Mouse (Mus musculus) embryonic facial prominence, embryonic 15.5 days (tissue): Measurements from ENCODE around the gene Ssu72. TPM values are rescaled to one million over a fixed set of nuclear protein-coding genes. Genes with fewer than 3 reads are reported as not detected.
A peak's percentile ranks its signal among the peaks of the same experiment; 100 is the strongest.

ENCODE experiments used
- ATAC-seq: fragments of 200-750 bp; cut with Nextera tagmentation; 2 replicates; pipeline ENCODE4 v1.8.0; 2017; ENCODE audit warnings: low read depth, moderate TSS enrichment; ENCODE audit not compliant: insufficient number of reproducible peaks, low FRiP score, low TSS enrichment
- H3K27ac ChIP-seq: fragments of 300-500 bp; sonication (generic); replicated peaks from 2 replicates; pipeline ENCODE4 v1.5.1; 2015; ENCODE audit warnings: mild to moderate bottlenecking, inconsistent platforms
- H3K27me3 ChIP-seq: fragments of 300-500 bp; sonication (generic); 2 replicates; pipeline ENCODE4 v1.6.1; 2015; ENCODE audit warnings: inconsistent platforms
- H3K36me3 ChIP-seq: fragments of 300-500 bp; sonication (generic); 2 replicates; pipeline ENCODE4 v1.6.1; 2015; ENCODE audit warnings: mild to moderate bottlenecking, inconsistent platforms
- H3K4me1 ChIP-seq: fragments of 300-500 bp; sonication (generic); 2 replicates; pipeline ENCODE4 v1.6.1; 2015; ENCODE audit warnings: inconsistent platforms
- H3K4me2 ChIP-seq: fragments of 300-500 bp; sonication (generic); replicated peaks from 2 replicates; pipeline ENCODE4 v1.6.1; 2015; ENCODE audit warnings: mild to moderate bottlenecking, inconsistent platforms
- H3K4me3 ChIP-seq: fragments of 300-500 bp; sonication (generic); replicated peaks from 2 replicates; pipeline ENCODE4 v1.5.1; 2015; ENCODE audit warnings: mild to moderate bottlenecking, inconsistent platforms
- H3K9ac ChIP-seq: fragments of 300-500 bp; sonication (generic); 2 replicates; pipeline ENCODE4 v1.6.1; 2015; ENCODE audit warnings: inconsistent platforms
- H3K9me3 ChIP-seq: fragments of 300-500 bp; sonication (generic); replicated peaks from 2 replicates; pipeline ENCODE4 v1.6.1; 2016; ENCODE audit warnings: inconsistent platforms
- WGBS: fragments of 180-500 bp; shearing (Covaris S2); methylation state at CpG from one replicate; pipeline ENCODE4 v1.1.7; 2015; 5-methylcytosine and 5-hydroxymethylcytosine counted together
- polyA plus RNA-seq: library from polyadenylated mRNA; unstranded; fragments of >200 nt; fragmentation: Nextera tagmentation; extraction: Ambion mirVana; gene quantifications from 2 replicates; pipeline ENCODE4 v1.2.1, GENCODE M21; 2015

The Ssu72 gene
- polyA plus RNA-seq, 1 experiment from 2014 or later, result 140 TPM

DNA sequence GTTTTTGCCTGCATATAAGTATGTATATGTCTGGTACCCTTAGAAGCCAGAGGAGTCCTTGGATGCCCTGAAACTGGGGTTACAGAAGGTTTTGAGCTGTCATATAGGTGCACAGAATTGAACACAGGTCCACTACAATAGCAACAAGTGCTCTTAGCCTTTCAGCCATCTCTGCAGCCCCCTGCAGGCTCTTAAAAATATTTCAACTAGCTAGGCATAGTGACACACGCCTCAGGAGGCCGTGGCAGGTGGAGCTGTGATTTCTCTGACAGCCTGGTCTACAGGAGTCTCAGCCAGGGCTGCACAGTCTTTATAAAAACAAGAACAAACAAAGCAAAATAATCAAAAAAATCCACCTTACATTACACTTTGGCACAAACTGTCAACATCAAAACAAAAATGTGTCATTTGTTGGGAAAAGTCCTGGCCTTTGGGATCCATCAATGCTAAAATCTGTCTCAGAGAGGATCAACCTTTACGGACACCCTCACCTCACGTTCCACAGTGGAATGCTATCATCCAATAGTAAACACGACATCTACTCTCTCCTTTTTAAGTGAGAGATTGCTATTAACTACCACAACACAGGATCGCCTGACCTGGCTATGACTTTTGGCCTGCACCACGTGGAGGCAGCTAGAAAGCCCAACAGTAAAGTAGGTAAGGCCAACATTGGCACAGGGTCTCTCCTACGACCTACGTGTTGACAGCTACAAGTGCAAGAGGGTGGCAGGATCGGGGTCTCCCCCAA lies 55.4 kb downstream of the Ssu72 start:
- peaks cover 22% of the 10 kb centered on the region for H3K36me3 ChIP-seq
- H3K27me3 ChIP-seq, result no peaks in the 10 kb centered on the region
- H3K4me2 ChIP-seq, result peak overlapping the region; percentile 97
- peaks cover 27% of the 10 kb centered on the region for H3K4me1 ChIP-seq
- H3K27ac ChIP-seq, result no peak overlapping the region
- H3K4me3 ChIP-seq, result peak overlapping the region; percentile 90
- no peaks in the 10 kb centered on the region for H3K9me3 ChIP-seq
- ATAC-seq, result no peak
- 2% methylated on average over 10 of the region's 10 CpGs for WGBS
- H3K9ac ChIP-seq, result peak overlapping the region; percentile 78

DNA sequence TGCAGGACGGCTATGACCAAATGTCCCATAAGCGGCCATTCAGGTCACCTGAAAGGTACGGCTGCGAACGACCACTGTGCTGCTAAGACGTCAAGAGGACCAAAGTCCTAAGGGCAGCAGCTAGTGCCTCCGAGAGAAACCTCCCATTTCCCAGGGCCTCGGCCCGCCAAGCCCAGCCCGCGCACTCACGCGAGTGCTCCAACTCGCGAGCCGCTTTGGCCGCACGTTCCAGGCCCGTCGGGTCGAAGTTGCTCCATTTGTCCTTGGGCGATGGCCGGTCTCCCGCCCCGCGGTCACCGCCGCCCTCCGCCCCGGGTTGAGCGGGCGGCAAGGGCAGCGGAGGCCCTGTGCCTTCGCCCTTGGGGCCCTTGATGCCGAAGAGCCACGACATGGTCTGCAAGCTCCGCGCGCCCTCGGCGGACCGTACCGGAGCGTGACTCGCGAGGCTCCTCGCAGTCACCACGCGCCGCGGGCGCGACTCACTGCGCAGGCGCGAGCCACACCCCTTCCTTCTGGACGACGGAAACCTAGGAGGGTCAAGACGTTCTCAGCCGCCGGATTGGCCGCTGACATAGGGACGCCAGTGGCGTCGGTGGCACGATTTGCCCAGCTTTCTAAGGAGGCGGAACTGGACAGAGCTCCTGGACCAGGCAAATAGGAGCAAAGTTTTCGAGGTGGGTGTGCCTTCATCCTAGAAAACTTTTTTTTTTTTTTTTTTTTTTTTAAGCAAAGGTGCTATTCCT lies 56.2 kb downstream of the Ssu72 start, which contains the start of gene Atad3a:
Gene Atad3a (minus strand): TSS at position 481 of the 743 bp plus-strand sequence.
- ATAC-seq, result peak; percentile 92
- H3K36me3 ChIP-seq, result peaks cover 15% of the 10 kb centered on the region
- H3K9me3 ChIP-seq, result no peaks in the 10 kb centered on the region
- H3K4me3 ChIP-seq, result peak within 1 kb of the TSS; percentile 90
- H3K27ac ChIP-seq, result peak within 1 kb of the TSS; percentile 44
- H3K9ac ChIP-seq, result peak within 1 kb of the TSS; percentile 78
- no peaks in the 10 kb centered on the region for H3K27me3 ChIP-seq
- peaks cover 27% of the 10 kb centered on the region for H3K4me1 ChIP-seq
- WGBS, result under 1% methylated on average over 68 of the region's 68 CpGs
- H3K4me2 ChIP-seq, result peak within 1 kb of the TSS; percentile 97

DNA sequence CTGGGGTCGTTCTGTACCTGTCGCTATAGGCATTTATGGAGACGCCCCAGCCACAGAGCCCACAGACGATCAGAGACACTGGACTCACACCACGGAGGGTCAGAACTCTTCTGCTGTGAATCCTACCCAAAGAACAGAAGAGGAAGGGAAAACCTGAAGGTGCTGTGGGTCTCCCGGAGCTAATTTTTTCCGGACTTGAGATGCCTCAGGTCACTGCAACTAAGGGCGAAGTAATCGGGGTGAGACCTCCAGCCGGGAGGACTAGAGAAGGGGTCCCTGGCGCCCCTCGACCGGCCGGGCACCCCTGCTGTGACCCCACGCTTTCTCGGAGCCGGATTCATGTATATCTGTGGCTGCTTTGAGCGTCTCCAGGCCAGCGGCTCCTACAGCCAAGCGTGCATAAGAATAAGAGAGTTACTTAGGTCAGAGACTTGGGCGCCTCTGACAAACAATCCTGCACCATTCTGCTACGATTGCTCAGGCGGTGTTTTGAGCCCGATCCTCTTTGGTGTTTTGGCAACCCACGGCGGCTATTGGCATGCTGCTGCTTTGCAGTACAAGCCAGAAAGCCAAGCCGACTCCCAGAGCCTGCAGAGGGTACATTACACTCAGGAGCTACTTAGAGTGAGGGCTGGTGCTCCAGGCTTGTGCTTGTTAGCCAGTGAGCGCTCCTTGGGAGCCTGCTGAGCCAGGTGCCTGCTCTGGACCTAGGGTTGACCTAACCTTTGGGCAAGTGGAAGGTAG lies 56.9 kb downstream of the Ssu72 start:
- peaks cover 27% of the 10 kb centered on the region for H3K4me1 ChIP-seq
- no peak for ATAC-seq
- H3K36me3 ChIP-seq, result peaks cover 9% of the 10 kb centered on the region
- H3K9ac ChIP-seq, result peak overlapping the region; percentile 78
- no peaks in the 10 kb centered on the region for H3K9me3 ChIP-seq
- peak overlapping the region; percentile 90 for H3K4me3 ChIP-seq
- H3K27ac ChIP-seq, result peak overlapping the region; percentile 30
- H3K27me3 ChIP-seq, result no peaks in the 10 kb centered on the region
- H3K4me2 ChIP-seq, result peak overlapping the region; percentile 97
- WGBS, result 2% methylated on average over 28 of the region's 28 CpGs

DNA sequence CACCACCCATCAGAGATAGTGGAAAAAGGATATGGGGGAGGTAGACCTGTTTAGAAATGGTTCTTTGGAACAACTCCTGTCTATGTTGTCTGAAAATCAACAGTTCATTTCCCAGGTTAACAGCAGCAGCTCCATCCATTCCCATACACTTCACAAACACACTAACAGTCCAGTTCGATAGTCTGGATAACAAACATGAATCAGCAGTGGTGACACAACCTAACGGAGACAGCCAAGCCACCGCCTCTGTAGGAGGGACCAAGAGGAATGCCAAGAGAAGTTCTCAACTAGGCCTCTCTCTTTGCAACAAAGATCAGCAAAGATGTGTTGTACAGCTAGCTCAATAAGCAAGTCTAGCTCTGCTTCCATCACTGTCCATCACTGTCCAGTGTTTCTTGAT lies 57.8 kb downstream of the Ssu72 start:
- no peak for ATAC-seq
- 0 out of 2 replicates have a peak, but pooled peaks cover 2% of the 10 kb centered on the region for H3K36me3 ChIP-seq
- no peaks in the 10 kb centered on the region for H3K27me3 ChIP-seq
- no peaks in the 10 kb centered on the region for H3K9me3 ChIP-seq
- H3K4me1 ChIP-seq, result peaks cover 27% of the 10 kb centered on the region
- H3K9ac ChIP-seq, result no peak overlapping the region
- H3K4me3 ChIP-seq, result no peak overlapping the region
- H3K27ac ChIP-seq, result no peak overlapping the region
- WGBS, result 91% methylated on average over 3 of the region's 3 CpGs
- H3K4me2 ChIP-seq, result no peak overlapping the region

DNA sequence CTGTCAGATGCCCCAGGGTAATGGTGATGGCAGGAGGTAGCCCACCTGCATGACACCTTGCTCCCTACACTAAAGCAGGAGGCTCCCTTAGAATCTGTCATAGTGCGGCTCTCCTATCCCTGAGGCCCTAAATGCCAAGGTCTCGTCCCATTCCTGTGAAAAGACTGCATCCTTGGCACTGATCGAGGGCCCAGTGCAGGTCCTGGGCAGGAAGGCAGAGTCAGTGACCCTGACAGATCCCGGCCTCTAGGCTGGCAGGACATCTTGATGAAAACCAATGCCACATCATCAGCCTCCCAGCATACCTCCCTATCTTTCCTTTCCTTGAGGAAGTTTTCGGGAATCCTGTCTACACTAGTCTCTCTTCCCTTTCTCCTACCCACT lies 64.9 kb downstream of the Ssu72 start:
- H3K4me2 ChIP-seq, result peak overlapping the region; percentile 82
- no peak for ATAC-seq
- H3K27ac ChIP-seq, result peak overlapping the region; percentile 68
- H3K9me3 ChIP-seq, result no peaks in the 10 kb centered on the region
- peak overlapping the region; percentile 53 for H3K4me3 ChIP-seq
- peak overlapping the region; percentile 70 for H3K9ac ChIP-seq
- H3K36me3 ChIP-seq, result no peaks in the 10 kb centered on the region
- H3K27me3 ChIP-seq, result peaks cover 4% of the 10 kb centered on the region; the same call in 1 of the 2 replicates
- peaks cover 32% of the 10 kb centered on the region for H3K4me1 ChIP-seq
- 62% methylated on average over 5 of the region's 5 CpGs for WGBS

DNA sequence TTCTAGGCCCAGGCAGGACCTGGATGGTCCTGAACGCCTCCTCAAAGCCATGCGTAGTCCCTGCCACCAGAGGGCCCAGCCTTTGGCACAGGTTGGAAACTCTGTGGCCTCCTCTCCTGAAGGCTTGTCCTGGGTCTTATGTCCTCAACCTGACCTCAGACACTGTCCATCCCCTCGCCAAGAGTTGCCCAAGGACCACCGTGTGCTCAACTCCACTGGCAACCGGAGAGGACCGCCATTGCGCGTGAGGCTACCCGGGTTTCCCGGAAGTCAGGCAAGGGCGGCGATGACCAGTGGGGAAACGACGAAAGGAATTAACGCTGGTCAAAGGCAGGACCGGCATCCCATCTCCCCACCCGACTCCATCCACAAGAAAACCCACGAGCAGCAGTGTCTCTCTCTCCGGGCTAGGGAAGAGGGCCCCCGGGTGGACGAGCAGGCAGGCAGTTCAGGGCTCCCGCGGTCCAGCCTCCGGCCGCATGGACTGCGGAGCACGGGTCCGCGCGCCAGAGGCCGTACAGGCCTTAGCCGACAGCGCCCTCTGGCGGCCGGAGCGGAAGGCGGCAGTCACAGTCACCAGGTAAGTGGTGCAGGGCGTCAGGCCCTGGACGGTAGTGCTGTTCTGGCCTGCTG lies 65.4 kb downstream of the Ssu72 start:
- H3K27ac ChIP-seq, result peak overlapping the region; percentile 68
- H3K4me3 ChIP-seq, result peak overlapping the region; percentile 53

DNA sequence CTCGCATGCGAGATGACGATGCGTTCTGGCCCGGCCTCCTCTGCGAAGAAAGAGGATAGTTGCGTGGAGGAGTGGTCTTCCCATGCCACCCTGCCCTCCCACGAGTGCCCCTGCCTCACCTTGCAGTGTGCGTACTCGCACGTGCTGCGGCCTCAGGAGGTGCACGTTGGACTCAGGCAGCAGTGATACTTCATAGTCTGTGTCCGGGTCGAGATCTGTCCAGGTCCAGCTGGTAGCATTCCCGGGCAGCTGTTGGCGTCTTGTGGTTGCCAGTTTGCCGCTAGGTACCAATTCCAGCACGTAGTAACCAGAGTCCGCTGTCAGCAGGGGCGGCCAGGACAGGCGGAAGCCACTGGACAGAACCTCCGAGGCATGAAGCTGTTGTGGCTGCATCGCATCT lies 66.0 kb downstream of the Ssu72 start:
- no peak for ATAC-seq

More for the DNA sequence above, 65.4 kb downstream of the Ssu72 start:
- 1% methylated on average over 39 of the region's 39 CpGs for WGBS
- Histone ChIP-seq H3K9me3 (no peaks in the 10 kb centered on the region), H3K9ac (peak overlapping the region; percentile 70), H3K4me1 (peaks cover 37% of the 10 kb centered on the region), H3K36me3 (no peaks in the 10 kb centered on the region), H3K4me2 (peak overlapping the region; percentile 82), H3K27me3 (peaks cover 4% of the 10 kb centered on the region; the same call in 1 of the 2 replicates)
- peak; percentile 85 for ATAC-seq

DNA sequence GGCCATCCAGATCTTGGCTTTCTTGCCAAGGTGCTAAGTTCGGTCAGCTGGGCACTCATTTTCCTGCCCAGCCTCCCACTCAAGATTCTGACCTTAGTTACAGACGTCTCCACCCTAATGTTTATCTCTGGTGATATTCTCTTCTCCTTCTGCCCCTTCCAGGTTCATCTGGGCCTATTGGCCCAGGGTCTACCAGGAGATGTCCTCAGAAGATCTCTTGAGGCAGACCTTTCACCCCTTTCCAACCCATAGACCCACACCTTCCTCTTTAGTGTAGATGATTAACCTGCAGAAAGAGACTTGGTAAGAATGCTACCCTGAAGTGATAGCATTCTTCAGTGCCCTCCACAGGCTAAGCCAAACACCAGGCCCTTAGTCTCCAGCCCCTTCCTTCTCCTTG lies 67.1 kb downstream of the Ssu72 start:
- peaks cover 4% of the 10 kb centered on the region; the same call in 1 of the 2 replicates for H3K27me3 ChIP-seq
- no peak overlapping the region for H3K4me3 ChIP-seq
- H3K4me2 ChIP-seq, result no peak overlapping the region
- no peaks in the 10 kb centered on the region for H3K36me3 ChIP-seq
- 85% methylated on average over 2 of the region's 2 CpGs for WGBS
- H3K27ac ChIP-seq, result no peak overlapping the region
- peaks cover 52% of the 10 kb centered on the region for H3K4me1 ChIP-seq
- H3K9me3 ChIP-seq, result no peaks in the 10 kb centered on the region
- no peak overlapping the region for H3K9ac ChIP-seq
- ATAC-seq, result no peak

More for the DNA sequence above, 66.0 kb downstream of the Ssu72 start:
- H3K9ac ChIP-seq, result peak overlapping the region; percentile 70
- H3K4me2 ChIP-seq, result peak overlapping the region; percentile 82
- peaks cover 43% of the 10 kb centered on the region for H3K4me1 ChIP-seq
- H3K4me3 ChIP-seq, result peak overlapping the region; percentile 53
- whole genome bisulfite sequencing, result 40% methylated on average over 24 of the region's 24 CpGs
- no peaks in the 10 kb centered on the region for H3K9me3 ChIP-seq
- no peak overlapping the region for H3K27ac ChIP-seq
- peaks cover 4% of the 10 kb centered on the region; the same call in 1 of the 2 replicates for H3K27me3 ChIP-seq
- H3K36me3 ChIP-seq, result no peaks in the 10 kb centered on the region

DNA sequence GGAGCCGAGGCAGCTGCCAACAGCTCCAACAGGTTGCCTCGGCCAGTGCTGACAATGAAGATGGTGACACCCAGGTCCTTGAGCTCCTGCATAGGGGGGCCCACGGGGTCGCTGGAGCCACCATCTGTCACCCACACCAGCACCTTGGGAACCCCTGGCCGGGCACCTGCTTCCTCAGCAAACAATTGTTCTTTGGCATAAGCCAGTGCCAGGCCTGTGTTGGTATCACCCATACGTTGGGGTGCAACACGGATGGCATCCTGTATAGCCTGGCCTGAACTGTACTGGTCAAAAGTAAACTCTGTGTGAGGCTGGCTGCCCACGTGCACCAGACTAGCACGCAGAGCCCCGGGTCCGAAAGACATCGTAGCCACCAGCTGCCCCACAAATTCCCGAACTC lies 68.2 kb downstream of the Ssu72 start:
- WGBS, result 86% methylated on average over 13 of the region's 13 CpGs
- Histone ChIP-seq H3K9ac (no peak overlapping the region), H3K9me3 (no peaks in the 10 kb centered on the region), H3K27ac (no peak overlapping the region), H3K27me3 (peaks cover 4% of the 10 kb centered on the region; the same call in 1 of the 2 replicates), H3K4me3 (no peak overlapping the region), H3K36me3 (no peaks in the 10 kb centered on the region), H3K4me2 (no peak overlapping the region), H3K4me1 (peaks cover 62% of the 10 kb centered on the region)
- no peak for ATAC-seq

DNA sequence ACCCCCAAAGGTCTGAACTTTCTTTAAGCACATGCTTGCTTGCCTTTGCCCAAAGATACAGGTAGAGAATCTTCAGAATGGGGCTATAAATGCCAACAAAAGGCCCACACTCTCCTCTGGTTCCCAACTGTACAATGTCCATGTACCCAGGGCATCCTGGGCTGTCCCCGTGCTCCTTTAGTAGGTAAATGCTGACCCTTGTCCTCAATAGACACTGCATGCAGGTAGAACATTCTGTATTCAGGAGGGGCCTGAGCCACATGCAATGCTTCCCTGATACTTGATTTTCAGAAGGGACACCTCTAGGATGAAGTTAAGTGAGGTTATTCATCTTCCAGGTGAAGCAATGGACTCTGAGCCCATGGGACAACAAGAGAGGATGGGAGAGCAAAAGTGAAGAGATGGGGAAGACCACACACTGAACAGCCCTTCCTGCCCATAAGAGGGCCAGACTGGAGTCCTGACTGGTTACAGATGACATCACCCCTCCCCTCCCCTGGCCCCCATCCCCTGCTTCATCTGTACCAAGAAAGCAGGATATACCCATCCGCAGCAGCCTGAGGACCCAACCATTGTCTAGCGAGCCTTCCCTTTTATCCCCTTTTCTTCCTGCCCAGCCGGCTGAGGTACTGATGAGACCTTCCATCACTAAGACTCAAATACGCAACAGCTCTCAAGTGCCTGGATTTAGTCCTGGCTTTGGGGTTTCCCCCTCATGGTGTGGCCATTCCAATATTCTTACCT lies 68.9 kb downstream of the Ssu72 start:
- H3K4me1 ChIP-seq, result peaks cover 62% of the 10 kb centered on the region
- H3K9ac ChIP-seq, result no peak overlapping the region
- peaks cover 4% of the 10 kb centered on the region; the same call in 1 of the 2 replicates for H3K27me3 ChIP-seq
- H3K4me3 ChIP-seq, result peak overlapping the region; percentile 49
- 25% methylated on average over 5 of the region's 5 CpGs for WGBS
- peak overlapping the region; percentile 90 for H3K4me2 ChIP-seq
- no peak for ATAC-seq
- H3K9me3 ChIP-seq, result no peaks in the 10 kb centered on the region
- H3K36me3 ChIP-seq, result no peaks in the 10 kb centered on the region
- H3K27ac ChIP-seq, result no peak overlapping the region
